Mouse (Mus musculus): Measurements from ENCODE around the gene Myo6. TPM values are rescaled to one million over a fixed set of nuclear protein-coding genes. Genes with fewer than 3 reads are reported as not detected.

Myo6 gene
- total and polyA plus RNA-seq, 3 experiments, result 6.0 to 39.5 (median 11.0) TPM

DNA sequence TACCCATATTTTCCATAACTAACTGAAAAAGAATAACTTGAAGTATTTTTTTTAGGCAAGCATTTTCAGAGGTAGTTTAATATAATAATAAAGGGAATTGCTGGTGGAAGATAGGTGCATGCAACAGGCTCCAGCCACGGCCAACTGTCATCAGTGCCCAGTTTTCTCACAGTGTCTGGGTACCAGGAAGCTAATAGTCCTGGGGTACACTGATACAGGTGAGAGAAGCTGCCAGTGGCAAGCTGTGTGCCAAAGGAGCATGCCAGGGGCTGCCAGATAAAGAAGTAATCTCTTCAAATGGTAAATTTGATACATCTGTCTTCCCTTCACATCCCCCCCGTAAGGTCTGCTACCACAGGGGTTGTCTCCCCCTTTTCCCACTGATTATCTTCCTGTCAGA is 48.6 kb downstream of the Myo6 start:
- dilution Hi-C loops (cut with MboI; ENCODE audit: extremely low pct_ligation_motif_present, extremely low pct_unique_long_range_greater_than_20kb, low sequenced_read_pairs) (no loop called here), in situ Hi-C loops (cut with MboI; ENCODE audit: low pct_ligation_motif_present, low pct_unique_long_range_greater_than_20kb, low sequenced_read_pairs) (no loop called here)
- Histone ChIP-seq H3K4me2 (ENCODE audit: insufficient read depth, low read depth, poor library complexity, severe bottlenecking) (no peak overlapping the region), H3K27ac (ENCODE audit: insufficient read depth, low read depth) (no peak overlapping the region), H3K4me1 (ENCODE audit: control insufficient read depth in 1 of 2, insufficient read depth in 2 of 2) (peaks cover 5 to 20% of the 10 kb centered on the region in 2 experiments; a peak in 3 of 4 replicates), H3K79me2 (replicated peaks; ENCODE audit: control insufficient read depth, extremely low read depth, insufficient read depth, poor library complexity, severe bottlenecking) (no peaks in the 10 kb centered on the region), H3K27me3 (replicated peaks) (no peaks in the 10 kb centered on the region), H3K4me3 (replicated peaks in 1 of 3; ENCODE audit: low read depth in 2 of 3, low read length in 2 of 3, poor library complexity in 1 of 3) (no peak overlapping the region), H3K9ac (ENCODE audit: insufficient read depth, low read depth) (no peak overlapping the region), H3K36me3 (replicated peaks in 1 of 2; ENCODE audit: control insufficient read depth in 1 of 2, insufficient read depth in 1 of 2, low read length in 1 of 2) (no peaks in the 10 kb centered on the region), H3K9me3 (replicated peaks; ENCODE audit: low read length) (no peaks in the 10 kb centered on the region)
- no peak for DNase-seq (ENCODE audit: extremely low read depth)
- TF ChIP-seq SMC3 (IDR thresholded peaks at IDR 0.05; ENCODE audit: low read depth, low read length) (no peak), GABPA (IDR thresholded peaks at IDR 0.05; ENCODE audit: insufficient replicate concordance, low read depth, low read length) (no peak), POLR2AphosphoS2 (IDR thresholded peaks at IDR 0.05; ENCODE audit: low read depth, low read length) (no peak), USF1 (IDR thresholded peaks at IDR 0.05; ENCODE audit: low read depth, low read length) (no peak), RCOR1 (conservative IDR thresholded peaks at IDR 0.05; ENCODE audit: low read depth, low read length) (no peak), NRF1 (IDR thresholded peaks at IDR 0.05; ENCODE audit: low read depth, low read length) (no peak), MAX (IDR thresholded peaks at IDR 0.05; ENCODE audit: low read length) (no peak), USF2 (conservative IDR thresholded peaks at IDR 0.05; ENCODE audit: low read depth, low read length) (no peak), EP300 (IDR thresholded peaks at IDR 0.05; ENCODE audit: low read length) (no peak), UBTF (IDR thresholded peaks at IDR 0.05; ENCODE audit: low read depth, low read length) (no peak), MXI1 (IDR thresholded peaks at IDR 0.05; ENCODE audit: low read depth, low read length) (no peak), BHLHE40 (IDR thresholded peaks at IDR 0.05; ENCODE audit: low read depth, low read length) (no peak)

DNA sequence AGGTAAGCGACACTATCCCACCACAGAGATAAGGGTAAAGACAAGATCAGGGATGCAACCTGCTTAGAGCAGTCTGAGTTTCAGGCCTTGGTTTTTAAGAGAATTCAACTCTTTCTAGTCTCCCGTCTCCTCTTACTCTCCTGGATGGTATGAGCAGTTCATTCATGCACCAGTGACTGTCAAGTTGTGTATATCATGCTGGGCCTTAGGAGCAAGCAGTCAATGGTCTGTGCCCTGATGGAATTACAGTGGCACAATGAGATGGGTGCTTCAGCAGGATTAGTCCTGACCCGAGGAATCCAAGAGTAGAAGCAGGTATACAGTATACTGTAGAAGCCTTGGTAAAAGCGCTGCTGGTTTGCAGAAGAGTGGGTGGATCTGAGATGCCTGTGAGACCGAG is 50.7 kb downstream of the Myo6 start:
- TF ChIP-seq TCF12 (IDR thresholded peaks at IDR 0.05; ENCODE audit: low read depth, low read length), result no peak
- TF ChIP-seq RAD21 (IDR thresholded peaks at IDR 0.05; ENCODE audit: low read depth, low read length), result no peak
- TF ChIP-seq MAZ (IDR thresholded peaks at IDR 0.05; ENCODE audit: low read depth, low read length), result no peak
- no peak for TF ChIP-seq PAX5 (IDR thresholded peaks at IDR 0.05; ENCODE audit: low read length)
- no peak for TF ChIP-seq RCOR1 (conservative IDR thresholded peaks at IDR 0.05; ENCODE audit: low read depth, low read length)
- TF ChIP-seq POLR2AphosphoS2 (IDR thresholded peaks at IDR 0.05; ENCODE audit: low read depth, low read length), result no peak
- TF ChIP-seq MAFK (IDR thresholded peaks at IDR 0.05; ENCODE audit: insufficient replicate concordance, low read length), result no peak
- TF ChIP-seq ETS1 (conservative IDR thresholded peaks at IDR 0.05; ENCODE audit: low read depth, low read length), result no peak
- TF ChIP-seq IRF4 (IDR thresholded peaks at IDR 0.05; ENCODE audit: low read depth, low read length), result no peak
- no peak for TF ChIP-seq NRF1 (IDR thresholded peaks at IDR 0.05; ENCODE audit: low read depth, low read length)
- TF ChIP-seq MXI1 (IDR thresholded peaks at IDR 0.05; ENCODE audit: low read depth, low read length), result no peak
- no peak for TF ChIP-seq MAX (IDR thresholded peaks at IDR 0.05; ENCODE audit: low read length)
- no peak for TF ChIP-seq HCFC1 (IDR thresholded peaks at IDR 0.05; ENCODE audit: low read depth, low read length)
- TF ChIP-seq ZNF384 (IDR thresholded peaks at IDR 0.05; ENCODE audit: low read depth, low read length), result no peak
- no peak for TF ChIP-seq SMC3 (IDR thresholded peaks at IDR 0.05; ENCODE audit: low read depth, low read length)
- no peak for TF ChIP-seq ELF1 (IDR thresholded peaks at IDR 0.05; ENCODE audit: low read depth, low read length)
- no peak overlapping the region for H3K27ac ChIP-seq (ENCODE audit: insufficient read depth, low read depth)
- in situ Hi-C loops (cut with MboI; ENCODE audit: low pct_ligation_motif_present, low pct_unique_long_range_greater_than_20kb, low sequenced_read_pairs), result no loop called here
- peaks cover 5 to 20% of the 10 kb centered on the region in 2 experiments; a peak in 2 of 4 replicates for H3K4me1 ChIP-seq (ENCODE audit: control insufficient read depth in 1 of 2, insufficient read depth in 2 of 2)
- dilution Hi-C loops (cut with MboI; ENCODE audit: extremely low pct_ligation_motif_present, extremely low pct_unique_long_range_greater_than_20kb, low sequenced_read_pairs), result no loop called here
- H3K27me3 ChIP-seq (replicated peaks), result no peaks in the 10 kb centered on the region
- H3K9me3 ChIP-seq (replicated peaks; ENCODE audit: low read length), result no peaks in the 10 kb centered on the region
- H3K9ac ChIP-seq (ENCODE audit: insufficient read depth, low read depth), result no peak overlapping the region
- no peaks in the 10 kb centered on the region for H3K79me2 ChIP-seq (replicated peaks; ENCODE audit: control insufficient read depth, extremely low read depth, insufficient read depth, poor library complexity, severe bottlenecking)
- no peaks in the 10 kb centered on the region for H3K36me3 ChIP-seq (replicated peaks in 1 of 2; ENCODE audit: control insufficient read depth in 1 of 2, insufficient read depth in 1 of 2, low read length in 1 of 2)
- H3K4me2 ChIP-seq (ENCODE audit: insufficient read depth, low read depth, poor library complexity, severe bottlenecking), result no peak overlapping the region
- no peak overlapping the region for H3K4me3 ChIP-seq (replicated peaks in 1 of 3; ENCODE audit: low read depth in 2 of 3, low read length in 2 of 3, poor library complexity in 1 of 3)
- no peak for DNase-seq (ENCODE audit: extremely low read depth)

All from CH12.LX (cell line).